Mouse (Mus musculus) hindbrain, embryonic 14.5 days (tissue): ENCODE measurements around the gene Elfn1. TPM values are rescaled to one million over a fixed set of nuclear protein-coding genes. Genes with fewer than 3 reads are reported as not detected.

Experiments used
- ATAC-seq: fragments of 200-750 bp; cut with Nextera tagmentation; 2 replicates; pipeline ENCODE4 v1.8.0; 2017; ENCODE audit warnings: moderate number of reproducible peaks, mild to moderate bottlenecking, moderate TSS enrichment, moderate library complexity; ENCODE audit not compliant: low FRiP score
- DNase-seq: peaks from one replicate; pipeline ENCODE4 v3.0.0-alpha.2; 2015; ENCODE audit warnings: low spot score
- H3K27ac ChIP-seq: fragments of 300-500 bp; sonication (generic); 2 replicates; pipeline ENCODE4 v1.5.1; 2014; ENCODE audit warnings: mild to moderate bottlenecking, moderate library complexity
- H3K27me3 ChIP-seq: fragments of 300-500 bp; sonication (generic); 2 replicates; pipeline ENCODE4 v1.6.1; 2014; ENCODE audit warnings: mild to moderate bottlenecking, low read length, mixed read lengths; ENCODE audit not compliant: control insufficient read depth, insufficient read depth
- H3K36me3 ChIP-seq: fragments of 300-500 bp; sonication (generic); replicated peaks from 2 replicates; pipeline ENCODE4 v1.6.1; 2014; ENCODE audit not compliant: control insufficient read depth, insufficient read depth
- H3K4me1 ChIP-seq: fragments of 300-500 bp; sonication (generic); replicated peaks from 2 replicates; pipeline ENCODE4 v1.6.1; 2014; ENCODE audit warnings: antibody characterized with exemption, low read length, mixed read lengths; ENCODE audit not compliant: control insufficient read depth, insufficient read depth
- H3K4me2 ChIP-seq: fragments of 300-500 bp; sonication (generic); replicated peaks from 2 replicates; pipeline ENCODE4 v1.6.1; 2014; ENCODE audit warnings: mild to moderate bottlenecking, moderate library complexity
- H3K4me3 ChIP-seq: fragments of 300-500 bp; sonication (generic); replicated peaks from 2 replicates; pipeline ENCODE4 v1.5.1; 2014; ENCODE audit warnings: mild to moderate bottlenecking, low read length
- H3K9ac ChIP-seq: fragments of 300-500 bp; sonication (generic); 2 replicates; pipeline ENCODE4 v1.6.1; 2014
- H3K9me3 ChIP-seq: fragments of 300-500 bp; sonication (generic); 2 replicates; pipeline ENCODE4 v1.6.1; 2016; ENCODE audit warnings: low read length; ENCODE audit not compliant: control insufficient read depth
- WGBS: fragments of 180-500 bp; shearing (Covaris S2); extraction: QIAGEN DNeasy Blood & Tissue Kit; methylation state at CpG from one replicate; pipeline ENCODE4 v1.1.7; 2014; 5-methylcytosine and 5-hydroxymethylcytosine counted together
- polyA plus RNA-seq: library from polyadenylated mRNA; unstranded; fragments of >200 nt; fragmentation: Nextera tagmentation; extraction: Ambion mirVana; gene quantifications from 2 replicates; pipeline ENCODE4 v1.2.1, GENCODE M21; 2014

Elfn1 gene
- polyA plus RNA-seq, 1 experiment from 2014 or later = 3.5 TPM

- no peak overlapping the region for H3K27ac ChIP-seq
- DNase-seq (peak; percentile 32), ATAC-seq (0 out of 2 replicates have a peak, but pooled peaks have one; percentile 22)
- H3K27me3 ChIP-seq = peaks cover 55% of the 10 kb centered on the region
- peak overlapping the region; percentile 77 for H3K4me3 ChIP-seq
- peak overlapping the region; percentile 78 for H3K9ac ChIP-seq
- peak overlapping the region; percentile 96 for H3K4me2 ChIP-seq
- WGBS = under 1% methylated on average over 48 of the region's 50 CpGs
- no peaks in the 10 kb centered on the region for H3K36me3 ChIP-seq
- no peaks in the 10 kb centered on the region for H3K9me3 ChIP-seq
- H3K4me1 ChIP-seq = peaks cover 41% of the 10 kb centered on the region
Measured at GRCm38 (mm10) chr5:139908811-139909627, 1.3 kb downstream of the Elfn1 start.

GRCm38 (mm10) chr5:139909710-139910550 lies 2.2 kb downstream of the Elfn1 start:
- H3K27me3 ChIP-seq = peaks cover 60% of the 10 kb centered on the region
- no peak overlapping the region for H3K27ac ChIP-seq
- H3K4me1 ChIP-seq = peaks cover 41% of the 10 kb centered on the region
- no peaks in the 10 kb centered on the region for H3K36me3 ChIP-seq
- DNase-seq (no peak), ATAC-seq (no peak)
- H3K4me3 ChIP-seq = peak overlapping the region; percentile 77
- 1% methylated on average over 29 of the region's 29 CpGs for WGBS
- peak overlapping the region; percentile 1; the same call in 1 of the 2 replicates for H3K9ac ChIP-seq
- H3K4me2 ChIP-seq = peak overlapping the region; percentile 96
- no peaks in the 10 kb centered on the region for H3K9me3 ChIP-seq

GRCm38 (mm10) chr5:139910755-139911300 lies 3.1 kb downstream of the Elfn1 start:
- H3K36me3 ChIP-seq = no peaks in the 10 kb centered on the region
- ATAC-seq = no peak
- WGBS = 11% methylated on average over 3 of the region's 3 CpGs
- H3K4me2 ChIP-seq = peak overlapping the region; percentile 96
- peak overlapping the region; percentile 77; the same call in 1 of the 2 replicates for H3K4me3 ChIP-seq
- peaks cover 41% of the 10 kb centered on the region for H3K4me1 ChIP-seq
- no peak overlapping the region for H3K9ac ChIP-seq
- H3K27me3 ChIP-seq = peaks cover 57% of the 10 kb centered on the region
- no peak for DNase-seq
- no peak overlapping the region for H3K27ac ChIP-seq
- no peaks in the 10 kb centered on the region for H3K9me3 ChIP-seq

GRCm38 (mm10) chr5:139911506-139911905 lies 3.8 kb downstream of the Elfn1 start:
- Histone ChIP-seq H3K9me3 (no peaks in the 10 kb centered on the region), H3K27me3 (peaks cover 51% of the 10 kb centered on the region), H3K4me3 (peak overlapping the region; percentile 51), H3K4me1 (peaks cover 41% of the 10 kb centered on the region), H3K4me2 (peak overlapping the region; percentile 96), H3K27ac (peak overlapping the region; percentile 3), H3K36me3 (no peaks in the 10 kb centered on the region), H3K9ac (peak overlapping the region; percentile 65; the same call in 1 of the 2 replicates)
- peak; percentile 29 for DNase-seq
- 2% methylated on average over 19 of the region's 19 CpGs for WGBS
- 0 out of 2 replicates have a peak, but pooled peaks have one; percentile 9 for ATAC-seq

- Histone ChIP-seq H3K9me3 (no peaks in the 10 kb centered on the region), H3K9ac (peak overlapping the region; percentile 65), H3K27ac (peak overlapping the region; percentile 34; the same call in 1 of the 2 replicates), H3K27me3 (peaks cover 44% of the 10 kb centered on the region), H3K4me2 (peak overlapping the region; percentile 96), H3K4me3 (peak overlapping the region; percentile 51), H3K4me1 (peaks cover 38% of the 10 kb centered on the region), H3K36me3 (no peaks in the 10 kb centered on the region)
- DNase-seq (no peak), ATAC-seq (no peak)
- WGBS = under 1% methylated on average over 25 of the region's 64 CpGs
Measured at GRCm38 (mm10) chr5:139912121-139912771, 4.5 kb downstream of the Elfn1 start.

GRCm38 (mm10) chr5:139921666-139922065 lies 13.9 kb downstream of the Elfn1 start:
- Histone ChIP-seq H3K9me3 (peaks cover 7% of the 10 kb centered on the region; the same call in 1 of the 2 replicates), H3K4me2 (no peak overlapping the region), H3K27ac (no peak overlapping the region), H3K4me1 (no peaks in the 10 kb centered on the region), H3K9ac (no peak overlapping the region), H3K36me3 (no peaks in the 10 kb centered on the region), H3K27me3 (no peaks in the 10 kb centered on the region), H3K4me3 (no peak overlapping the region)
- 73% methylated on average over 11 of the region's 11 CpGs for WGBS
- DNase-seq (no peak), ATAC-seq (no peak)

GRCm38 (mm10) chr5:139923867-139924266 lies 16.1 kb downstream of the Elfn1 start:
- DNase-seq (no peak), ATAC-seq (no peak)
- Histone ChIP-seq H3K27me3 (no peaks in the 10 kb centered on the region), H3K4me1 (no peaks in the 10 kb centered on the region), H3K27ac (no peak overlapping the region), H3K36me3 (no peaks in the 10 kb centered on the region), H3K4me2 (no peak overlapping the region), H3K4me3 (no peak overlapping the region), H3K9me3 (peaks cover 7% of the 10 kb centered on the region; the same call in 1 of the 2 replicates), H3K9ac (no peak overlapping the region)
- WGBS = 90% methylated on average over 8 of the region's 8 CpGs

- Histone ChIP-seq H3K4me2 (no peak overlapping the region), H3K36me3 (no peaks in the 10 kb centered on the region), H3K4me1 (peaks cover 30% of the 10 kb centered on the region), H3K9ac (no peak overlapping the region), H3K27me3 (0 out of 2 replicates have a peak, but pooled peaks cover 4% of the 10 kb centered on the region), H3K9me3 (peaks cover 7% of the 10 kb centered on the region; the same call in 1 of the 2 replicates), H3K27ac (no peak overlapping the region), H3K4me3 (no peak overlapping the region)
- ATAC-seq (no peak; the same call in 1 of the 2 replicates), DNase-seq (no peak)
- WGBS = 20% methylated on average over 12 of the region's 12 CpGs
Measured at GRCm38 (mm10) chr5:139930102-139930501, 22.4 kb downstream of the Elfn1 start.
